Mouse (Mus musculus) C2C12 (cell line): ENCODE data around the gene Cpeb1.

Experiments used
- CTCF ChIP-seq: IDR thresholded peaks from one replicate; pipeline ENCODE4 v1.5.1; 2011; ENCODE audit not compliant: control insufficient read depth, insufficient read depth, insufficient read length
- MAX ChIP-seq: IDR thresholded peaks from one replicate; pipeline ENCODE4 v1.6.1; 2011; ENCODE audit warnings: mild to moderate bottlenecking, control low read depth
- MYOD1 ChIP-seq: IDR thresholded peaks from one replicate; pipeline ENCODE4 v1.6.1; 2011; ENCODE audit warnings: low read depth; ENCODE audit not compliant: control insufficient read depth, insufficient read length
- USF1 ChIP-seq: IDR thresholded peaks from one replicate; pipeline ENCODE4 v1.6.1; 2011; ENCODE audit warnings: low read depth, mild to moderate bottlenecking, control low read depth, moderate library complexity

GRCm38 (mm10) chr7:81344544-81345446, 110.5 kb downstream of the Cpeb1 start, which contains the start of gene Rps17:
- TF ChIP-seq CTCF (peak; percentile 94), MAX (peak; percentile 26), MYOD1 (no peak), USF1 (no peak)
